In genomic region chr5:114702403-114703392, GRCm38 (mm10) we compare ENCODE assay signal across 9 mouse cellular contexts. TPM values are rescaled to one million over a fixed set of nuclear protein-coding genes. Genes with fewer than 3 reads are reported as not detected.
A peak's percentile ranks its signal among the peaks of the same experiment; 100 is the strongest.
DNase-seq lines count a peak whose midpoint lies in the region; ATAC-seq lines count a peak whose summit lies in the region.
"Had no signal": no experiment of that assay in that cellular context is flagged by ENCODE, and none has a peak within 500 bp of the region (broad histone marks: within the 10 kb centered on the region; RNA-seq: fewer than 3 reads in every experiment).

No protein-coding gene starts in this region.

- no peaks in the 10 kb centered on the region for H3K9me3 ChIP-seq in forebrain, embryonic 11.5 days (ENCODE audit: control insufficient read depth, low read length)
- H3K9me3 ChIP-seq in forebrain, embryonic 12.5 days = no peaks in the 10 kb centered on the region
- no peaks in the 10 kb centered on the region for H3K9me3 ChIP-seq in intestine, embryonic 15.5 days
- no peaks in the 10 kb centered on the region for H3K9me3 ChIP-seq in midbrain, embryonic 13.5 days
- H3K9me3 ChIP-seq in forebrain, embryonic 15.5 days = no peaks in the 10 kb centered on the region
- H3K9me3 ChIP-seq: limb, embryonic 12.5 days had no signal

- H3K27me3 ChIP-seq in forebrain, embryonic 11.5 days (ENCODE audit: control insufficient read depth, insufficient read depth, low read length) = no peaks in the 10 kb centered on the region
- H3K27me3 ChIP-seq in forebrain, embryonic 12.5 days = peaks cover 3% of the 10 kb centered on the region; the same call in 1 of the 2 replicates
- no peaks in the 10 kb centered on the region for H3K27me3 ChIP-seq in intestine, embryonic 15.5 days (replicated peaks)
- no peaks in the 10 kb centered on the region for H3K27me3 ChIP-seq in midbrain, embryonic 13.5 days
- no peaks in the 10 kb centered on the region for H3K27me3 ChIP-seq in forebrain, embryonic 15.5 days
- H3K27me3 ChIP-seq: limb, embryonic 12.5 days had no signal

- no peak overlapping the region for H3K9ac ChIP-seq in forebrain, embryonic 11.5 days (ENCODE audit: low read length)
- no peak overlapping the region for H3K9ac ChIP-seq in forebrain, embryonic 12.5 days
- H3K9ac ChIP-seq in intestine, embryonic 15.5 days = no peak overlapping the region
- H3K9ac ChIP-seq in midbrain, embryonic 13.5 days (replicated peaks) = peak overlapping the region; percentile 21; the same call in 1 of the 2 replicates
- H3K9ac ChIP-seq in forebrain, embryonic 15.5 days (replicated peaks) = no peak overlapping the region
- H3K9ac ChIP-seq: limb, embryonic 12.5 days had no signal

- 63% methylated on average over 14 of the region's 14 CpGs for WGBS in forebrain, embryonic 11.5 days
- 64% methylated on average over 14 of the region's 14 CpGs for WGBS in forebrain, embryonic 12.5 days
- 55% methylated on average over 14 of the region's 14 CpGs for WGBS in intestine, embryonic 15.5 days
- 61% methylated on average over 14 of the region's 14 CpGs for WGBS in midbrain, embryonic 13.5 days
- 61% methylated on average over 14 of the region's 14 CpGs for WGBS in forebrain, embryonic 15.5 days

- H3K4me1 ChIP-seq in forebrain, embryonic 11.5 days (replicated peaks; ENCODE audit: control insufficient read depth, insufficient read depth, low read length) = no peaks in the 10 kb centered on the region
- H3K4me1 ChIP-seq in forebrain, embryonic 12.5 days = peaks cover 3% of the 10 kb centered on the region; the same call in 1 of the 2 replicates
- 0 out of 2 replicates have a peak, but pooled peaks cover 3% of the 10 kb centered on the region for H3K4me1 ChIP-seq in intestine, embryonic 15.5 days (replicated peaks)
- H3K4me1 ChIP-seq in midbrain, embryonic 13.5 days (replicated peaks) = no peaks in the 10 kb centered on the region
- H3K4me1 ChIP-seq in forebrain, embryonic 15.5 days = peaks cover 16% of the 10 kb centered on the region
- H3K4me1 ChIP-seq: limb, embryonic 12.5 days had no signal

- H3K36me3 ChIP-seq in forebrain, embryonic 11.5 days (ENCODE audit: control insufficient read depth, insufficient read depth, low read length) = no peaks in the 10 kb centered on the region
- no peaks in the 10 kb centered on the region for H3K36me3 ChIP-seq in forebrain, embryonic 12.5 days (replicated peaks)
- no peaks in the 10 kb centered on the region for H3K36me3 ChIP-seq in intestine, embryonic 15.5 days
- no peaks in the 10 kb centered on the region for H3K36me3 ChIP-seq in midbrain, embryonic 13.5 days
- no peaks in the 10 kb centered on the region for H3K36me3 ChIP-seq in forebrain, embryonic 15.5 days
- H3K36me3 ChIP-seq: limb, embryonic 12.5 days had no signal

- H3K4me3 ChIP-seq in forebrain, embryonic 11.5 days (ENCODE audit: low read depth, low read length) = no peak overlapping the region
- no peak overlapping the region for H3K4me3 ChIP-seq in forebrain, embryonic 12.5 days (replicated peaks)
- no peak overlapping the region for H3K4me3 ChIP-seq in intestine, embryonic 15.5 days (replicated peaks)
- H3K4me3 ChIP-seq in midbrain, embryonic 13.5 days (replicated peaks) = no peak overlapping the region
- H3K4me3 ChIP-seq in forebrain, embryonic 15.5 days = no peak overlapping the region
- H3K4me3 ChIP-seq: limb, embryonic 12.5 days had no signal

- H3K4me2 ChIP-seq in forebrain, embryonic 11.5 days (ENCODE audit: low read depth, low read length, severe bottlenecking) = no peak overlapping the region
- H3K4me2 ChIP-seq in forebrain, embryonic 12.5 days = no peak overlapping the region
- no peak overlapping the region for H3K4me2 ChIP-seq in intestine, embryonic 15.5 days (replicated peaks)
- H3K4me2 ChIP-seq in midbrain, embryonic 13.5 days (replicated peaks) = no peak overlapping the region
- H3K4me2 ChIP-seq in forebrain, embryonic 15.5 days (replicated peaks) = no peak overlapping the region
- H3K4me2 ChIP-seq: limb, embryonic 12.5 days had no signal

- no peak overlapping the region for H3K27ac ChIP-seq in forebrain, embryonic 11.5 days (ENCODE audit: low read depth, low read length)
- H3K27ac ChIP-seq in forebrain, embryonic 12.5 days = no peak overlapping the region
- H3K27ac ChIP-seq in intestine, embryonic 15.5 days = no peak overlapping the region
- no peak overlapping the region for H3K27ac ChIP-seq in midbrain, embryonic 13.5 days
- H3K27ac ChIP-seq in forebrain, embryonic 15.5 days (replicated peaks) = no peak overlapping the region
- H3K27ac ChIP-seq: limb, embryonic 12.5 days had no signal

- DNase-seq in forebrain, embryonic 11.5 days (ENCODE audit: low spot score) = peak; percentile 58
- DNase-seq in thymus, postnatal 0 days (ENCODE audit: low spot score) = peak; percentile 14
- DNase-seq in thymus, postnatal 36 days = no peak
- DNase-seq in gastrocnemius, adult 18-20 months (ENCODE audit: low spot score) = no peak

- ATAC-seq in forebrain, embryonic 11.5 days (replicated peaks; ENCODE audit: low FRiP score) = no peak
- no peak for ATAC-seq in forebrain, embryonic 12.5 days (ENCODE audit: low FRiP score)
- peak; percentile 84 for ATAC-seq in intestine, embryonic 15.5 days
- no peak for ATAC-seq in midbrain, embryonic 13.5 days
- ATAC-seq in forebrain, embryonic 15.5 days (replicated peaks) = no peak

RNA-seq across cellular contexts. Expression of gene Tchp, which starts 4.9 kb away (rescaled TPM):
- 19.7 and 22.2 TPM in 2 replicates for polyA plus RNA-seq in forebrain, embryonic 11.5 days (2014; fragmentation: Nextera tagmentation; extraction: Ambion mirVana)
- polyA plus RNA-seq in forebrain, embryonic 12.5 days (2016; fragmentation: Nextera tagmentation; extraction: Ambion mirVana) = 24.6 and 27.0 TPM in 2 replicates
- 9.8 and 10.8 TPM in 2 replicates for polyA plus RNA-seq in thymus, postnatal 0 days (2015; fragmentation: Nextera tagmentation; extraction: Ambion mirVana)
- polyA plus RNA-seq in intestine, embryonic 15.5 days (2015; fragmentation: Nextera tagmentation; extraction: Ambion mirVana) = 9.2 and 10.5 TPM in 2 replicates
- 18.5 and 19.7 TPM in 2 replicates for polyA plus RNA-seq in midbrain, embryonic 13.5 days (2015; fragmentation: Nextera tagmentation; extraction: Ambion mirVana)
- total RNA-seq in gastrocnemius, adult 18-20 months (2021) = 1 to 10 TPM; 2.3 to 2.9 TPM
- polyA plus RNA-seq in forebrain, embryonic 15.5 days (2015; fragmentation: Nextera tagmentation; extraction: Ambion mirVana) = 14.8 and 16.7 TPM in 2 replicates

RNA-seq across cellular contexts. Expression of gene Gltp, which starts 11.9 kb away (rescaled TPM):
- polyA plus RNA-seq in forebrain, embryonic 11.5 days (2014; fragmentation: Nextera tagmentation; extraction: Ambion mirVana) = 78.3 and 81.9 TPM in 2 replicates
- polyA plus RNA-seq in forebrain, embryonic 12.5 days (2016; fragmentation: Nextera tagmentation; extraction: Ambion mirVana) = 66.2 and 73.5 TPM in 2 replicates
- polyA plus RNA-seq in thymus, postnatal 0 days (2015; fragmentation: Nextera tagmentation; extraction: Ambion mirVana) = 134 and 147 TPM in 2 replicates
- polyA plus RNA-seq in intestine, embryonic 15.5 days (2015; fragmentation: Nextera tagmentation; extraction: Ambion mirVana) = 99.7 and 103 TPM in 2 replicates
- 41.1 and 43.2 TPM in 2 replicates for polyA plus RNA-seq in midbrain, embryonic 13.5 days (2015; fragmentation: Nextera tagmentation; extraction: Ambion mirVana)
- total RNA-seq in gastrocnemius, adult 18-20 months (2021) = 1 to 10 TPM; 7.2 to 8.7 TPM
- 36.9 and 39.6 TPM in 2 replicates for polyA plus RNA-seq in forebrain, embryonic 15.5 days (2015; fragmentation: Nextera tagmentation; extraction: Ambion mirVana)

RNA-seq across cellular contexts. Expression of gene Trpv4, which starts 44.5 kb away (rescaled TPM):
- polyA plus RNA-seq in forebrain, embryonic 11.5 days (2014; fragmentation: Nextera tagmentation; extraction: Ambion mirVana) = 0.17 and 0.53 TPM in 2 replicates
- 0.67 and 0.69 TPM in 2 replicates for polyA plus RNA-seq in forebrain, embryonic 12.5 days (2016; fragmentation: Nextera tagmentation; extraction: Ambion mirVana)
- polyA plus RNA-seq in thymus, postnatal 0 days (2015; fragmentation: Nextera tagmentation; extraction: Ambion mirVana) = 1.1 TPM in 2 replicates
- 0.92 and 1.0 TPM in 2 replicates for polyA plus RNA-seq in intestine, embryonic 15.5 days (2015; fragmentation: Nextera tagmentation; extraction: Ambion mirVana)
- polyA plus RNA-seq in midbrain, embryonic 13.5 days (2015; fragmentation: Nextera tagmentation; extraction: Ambion mirVana) = 0.39 and 0.46 TPM in 2 replicates
- total RNA-seq in gastrocnemius, adult 18-20 months (2021) = 1 to 10 TPM; 1.8 to 2.1 TPM
- 0.56 and 0.88 TPM in 2 replicates for polyA plus RNA-seq in forebrain, embryonic 15.5 days (2015; fragmentation: Nextera tagmentation; extraction: Ambion mirVana)

Comparison
In these comparisons a context has a peak if more than half of its experiments do, and no peak if none do; other contexts are left out.
1. DNase-seq: peak in forebrain, embryonic 11.5 days (single experiment) and thymus, postnatal 0 days (single experiment); none in thymus, postnatal 36 days (0 of 2) and gastrocnemius, adult 18-20 months (single experiment).